Mouse (Mus musculus) retina, embryonic 14.5 days (tissue): ENCODE data around the gene Smndc1.
A peak's percentile ranks its signal among the peaks of the same experiment; 100 is the strongest.
"Not testable (repeated sequence)": the region's sequence is repeated elsewhere in the genome, so short reads cannot be mapped to it uniquely, and the experiment has no call there.

Source experiments
- DNase-seq: peaks from one replicate; pipeline ENCODE4 v3.0.0-alpha.2; 2015; ENCODE audit warnings: low spot score

Smndc1 gene

DNA sequence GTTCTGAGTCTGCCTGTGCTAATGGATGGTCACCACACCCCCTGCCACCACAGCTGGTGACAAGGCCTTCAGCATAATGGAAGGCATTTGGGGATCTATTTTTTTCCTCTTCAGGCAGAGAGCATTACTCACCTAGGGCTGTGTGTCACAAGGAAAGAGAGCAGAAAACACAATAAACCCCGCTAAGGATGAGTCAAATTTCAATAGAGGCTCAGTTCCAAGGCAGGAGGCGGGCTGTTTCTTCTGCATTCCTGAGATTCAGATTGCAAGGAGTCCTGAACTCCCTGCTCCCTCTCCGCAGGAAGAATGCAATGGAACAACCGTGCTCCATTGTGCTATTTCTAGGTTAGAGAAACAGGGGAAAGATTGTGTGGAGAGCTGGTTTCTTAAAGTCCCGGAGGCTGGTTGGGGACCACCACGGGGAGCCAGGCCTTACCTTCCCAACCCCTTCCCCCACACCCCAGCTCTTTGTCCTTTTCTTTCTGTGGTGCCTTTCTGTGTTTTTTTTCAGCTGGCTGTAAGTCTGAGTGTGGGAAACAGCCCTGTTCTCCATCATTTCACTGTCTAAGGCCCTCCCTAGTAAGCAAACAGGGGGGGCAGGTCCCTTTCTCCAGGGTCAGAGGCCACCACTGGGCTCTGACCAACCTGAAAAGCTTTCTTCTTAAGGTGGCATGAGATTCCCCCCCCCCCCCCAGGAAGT, 21.9 kb upstream of the Smndc1 start:
- DNase-seq: no peak

DNA sequence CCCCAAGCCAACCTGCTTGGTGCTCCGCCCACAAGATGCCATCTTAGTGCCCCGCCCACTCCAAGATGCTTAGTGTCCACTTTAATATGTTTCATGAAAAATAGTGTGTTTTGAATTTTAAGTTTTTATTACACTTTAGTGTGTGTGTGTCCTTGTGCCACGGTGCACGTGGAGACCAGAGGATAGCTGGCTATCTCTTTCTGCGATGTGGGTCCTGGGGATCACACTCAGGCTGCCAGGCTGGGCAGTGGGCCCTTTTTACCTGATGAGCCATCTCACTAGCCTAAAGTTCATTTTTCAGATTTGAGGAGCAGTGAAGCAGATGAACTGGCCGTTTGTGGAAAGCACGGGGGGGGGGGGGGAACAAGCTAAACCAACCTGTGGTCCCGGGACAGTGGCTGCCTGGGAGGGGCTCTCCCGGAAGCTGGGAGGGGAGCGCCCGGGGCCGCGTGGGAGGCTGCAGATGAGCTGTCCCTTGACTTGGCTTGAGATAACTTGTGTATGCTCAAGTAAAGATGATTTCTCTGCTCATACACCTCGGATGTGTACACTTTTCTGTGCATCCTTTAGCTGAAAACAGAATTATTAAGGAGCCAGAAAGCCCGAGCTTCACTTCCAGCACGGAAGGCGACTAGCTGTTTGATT, 19.4 kb upstream of the Smndc1 start:
- DNase-seq: no peak

DNA sequence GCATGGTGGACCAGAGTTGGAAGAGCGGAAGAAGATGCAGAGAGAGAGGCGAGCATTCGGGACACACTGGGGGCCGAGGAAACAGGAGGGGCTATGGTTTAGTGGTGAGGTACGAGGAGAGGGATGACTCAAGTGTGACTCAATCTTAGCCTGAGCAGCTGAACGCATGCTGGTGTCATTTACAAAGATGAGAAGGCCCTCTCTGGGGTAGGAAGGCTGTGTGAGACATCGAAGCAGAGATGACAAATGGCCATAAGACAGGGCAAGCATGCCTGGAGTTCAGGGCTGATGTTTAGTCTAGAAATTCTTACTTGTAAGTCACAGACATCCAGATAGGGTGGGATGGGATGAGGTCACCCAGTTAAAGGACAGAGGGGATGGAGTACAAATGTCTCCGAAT, 18.0 kb upstream of the Smndc1 start:
- no peak for DNase-seq

DNA sequence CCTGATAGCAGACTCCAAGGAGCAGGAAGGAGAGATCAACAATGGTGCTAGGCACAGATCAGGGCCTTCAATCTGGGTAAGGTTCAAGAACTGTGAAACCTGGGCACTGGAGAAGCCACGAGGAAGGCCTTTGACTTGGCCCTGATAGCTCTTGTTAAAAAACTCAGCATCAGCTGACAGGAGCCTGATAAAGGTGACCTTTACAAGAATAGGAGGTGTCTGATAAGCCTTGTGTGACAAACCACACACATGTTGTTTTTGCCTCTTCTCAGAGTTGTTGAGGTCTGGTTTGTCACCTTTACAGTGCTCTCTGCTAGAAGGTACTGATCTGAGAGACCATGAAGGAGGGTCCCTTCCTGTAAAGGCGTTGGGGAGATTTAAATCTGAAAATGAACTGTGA, 17.0 kb upstream of the Smndc1 start:
- no peak for DNase-seq

DNA sequence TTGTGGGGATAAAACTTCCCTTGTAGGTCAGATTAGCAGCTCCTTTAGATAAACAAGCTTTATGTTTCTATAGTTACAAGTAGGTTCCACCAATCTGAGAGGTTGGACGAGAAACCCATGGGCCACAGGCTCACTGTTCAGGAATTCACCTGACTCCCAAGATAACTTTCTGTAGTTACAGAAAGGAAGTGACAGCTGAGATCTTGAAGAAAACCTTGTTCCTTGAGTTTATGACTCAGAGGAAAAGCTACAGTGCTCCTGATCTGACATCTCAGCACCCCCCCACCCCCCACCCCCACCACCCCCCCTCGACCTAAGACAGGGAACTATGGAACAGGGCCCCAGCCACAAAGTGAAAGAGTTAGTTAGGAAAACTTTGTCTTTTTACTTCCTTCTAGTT, 15.4 kb upstream of the Smndc1 start:
- DNase-seq: no peak

DNA sequence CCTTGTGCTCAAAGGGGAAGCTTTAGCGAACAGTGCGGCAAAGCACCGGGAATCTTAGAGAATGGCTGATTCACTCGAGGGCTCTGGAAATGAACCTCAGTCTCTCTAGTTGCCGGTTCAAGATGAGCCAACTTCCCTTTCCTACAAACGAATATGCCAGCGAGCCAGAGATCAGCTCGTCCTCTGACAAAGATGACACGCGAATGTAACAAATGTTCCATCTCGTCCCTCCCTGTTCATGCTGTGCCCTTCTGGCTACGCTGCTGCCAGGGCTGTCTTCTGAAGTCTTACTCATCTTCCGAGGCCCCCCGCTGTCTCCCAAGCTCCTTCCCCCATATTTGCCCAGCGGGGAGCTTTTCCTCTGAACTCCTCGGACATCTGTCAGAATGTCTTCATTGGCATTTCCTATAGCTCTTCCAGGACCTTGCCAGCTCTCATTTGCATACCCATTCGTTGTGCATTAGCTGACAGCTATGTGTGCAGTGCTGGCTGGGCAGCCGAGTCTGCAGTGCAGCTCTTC, 14.5 kb upstream of the Smndc1 start:
- no peak for DNase-seq

DNA sequence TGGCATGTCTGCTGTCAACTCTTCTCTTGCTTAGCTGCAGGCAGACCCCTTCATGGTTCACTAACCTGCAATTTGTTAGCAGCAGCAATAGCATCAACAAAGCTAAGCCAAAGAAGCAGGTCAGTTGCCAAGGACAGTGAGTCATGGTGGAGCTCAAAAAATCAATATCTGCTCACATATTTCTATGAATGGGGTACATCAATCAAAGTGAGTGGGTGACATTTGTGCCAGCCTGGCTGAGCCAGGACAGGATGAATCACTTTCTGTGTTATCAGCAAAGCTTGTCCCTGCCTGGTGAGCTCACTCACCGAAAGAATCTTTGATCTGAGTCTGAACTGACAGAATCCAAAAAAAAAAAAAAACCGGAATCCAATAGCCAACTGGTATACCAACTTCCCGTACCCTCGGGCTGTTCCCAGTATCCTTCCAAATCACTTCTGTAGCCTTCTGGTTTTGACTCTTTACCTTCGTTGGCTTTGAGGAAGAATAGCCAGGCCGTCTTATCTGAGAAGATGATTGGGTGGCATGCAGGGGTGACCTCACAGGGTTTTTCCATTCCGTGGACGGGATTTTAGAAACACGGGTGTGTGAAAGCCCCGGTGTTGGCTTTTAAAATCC, 13.9 kb upstream of the Smndc1 start:
- no peak for DNase-seq

DNA sequence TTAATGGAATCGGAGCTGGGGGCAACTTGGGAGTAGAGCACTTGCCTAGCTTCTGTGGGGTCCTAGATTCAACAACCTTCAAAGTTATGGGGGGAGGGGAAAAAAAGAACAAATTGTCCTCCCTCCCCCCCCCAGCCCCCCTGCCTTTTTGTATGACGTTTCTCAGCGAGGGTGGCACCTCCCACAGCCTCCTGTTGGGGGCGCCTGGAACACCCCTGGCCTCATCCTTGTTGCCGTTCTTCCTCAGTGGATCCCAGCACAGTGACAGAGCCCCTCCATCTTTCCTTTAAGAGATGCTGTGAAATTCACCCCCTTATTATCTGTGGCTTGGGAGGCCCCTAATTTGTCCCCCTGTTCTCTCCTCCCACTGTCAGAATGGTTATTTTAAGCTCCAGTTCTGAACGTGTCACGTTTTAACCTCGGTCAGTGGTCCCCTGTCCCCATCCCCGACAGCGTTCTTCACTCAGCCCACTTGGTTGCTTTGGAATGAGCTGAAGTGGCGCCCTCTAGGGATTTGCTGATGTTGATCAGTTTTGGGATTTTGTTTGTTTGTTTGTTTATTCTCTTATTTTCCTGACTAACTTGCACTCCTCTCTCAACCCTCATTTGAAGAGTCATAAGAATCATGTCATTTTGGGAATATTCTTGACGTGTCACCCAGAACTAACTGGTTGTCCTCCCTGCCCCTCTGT, 12.5 kb upstream of the Smndc1 start:
- DNase-seq: no peak

DNA sequence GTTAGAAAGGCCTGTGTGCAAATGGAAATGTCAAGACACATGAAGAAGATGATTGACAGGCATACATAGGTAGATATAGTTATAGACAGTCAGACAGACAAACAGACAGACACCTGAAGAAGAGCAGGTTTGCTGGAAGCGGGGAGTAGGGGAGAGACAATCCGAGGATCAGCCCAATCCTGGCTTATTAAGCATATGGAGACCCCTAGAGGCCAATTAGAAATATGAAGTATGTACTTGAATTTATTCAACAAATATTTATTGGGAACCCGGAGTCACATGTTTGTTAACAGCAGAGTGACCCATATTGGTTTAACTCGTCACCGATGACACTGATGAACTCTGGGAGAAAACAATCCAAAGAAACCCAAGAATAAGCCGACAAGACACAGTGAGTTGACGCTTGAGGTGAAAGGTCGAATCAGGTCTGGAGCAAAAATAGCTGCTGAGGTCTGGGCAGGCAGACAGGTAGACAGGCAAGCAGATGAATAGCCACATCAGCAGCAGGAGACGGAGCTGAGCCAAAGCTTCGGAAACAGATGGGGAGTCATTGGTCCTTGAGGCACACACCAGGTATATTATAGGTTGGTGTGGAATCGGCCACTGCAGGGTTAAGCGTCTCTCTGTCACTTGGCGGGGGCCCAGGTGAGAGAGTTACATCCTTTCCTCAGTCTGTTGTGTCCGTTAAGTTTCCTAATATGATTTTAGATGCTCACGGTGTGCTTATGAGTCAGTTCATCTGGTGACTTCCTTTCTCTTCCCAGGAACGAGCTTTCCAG, 10.1 kb upstream of the Smndc1 start:
- DNase-seq: no peak

DNA sequence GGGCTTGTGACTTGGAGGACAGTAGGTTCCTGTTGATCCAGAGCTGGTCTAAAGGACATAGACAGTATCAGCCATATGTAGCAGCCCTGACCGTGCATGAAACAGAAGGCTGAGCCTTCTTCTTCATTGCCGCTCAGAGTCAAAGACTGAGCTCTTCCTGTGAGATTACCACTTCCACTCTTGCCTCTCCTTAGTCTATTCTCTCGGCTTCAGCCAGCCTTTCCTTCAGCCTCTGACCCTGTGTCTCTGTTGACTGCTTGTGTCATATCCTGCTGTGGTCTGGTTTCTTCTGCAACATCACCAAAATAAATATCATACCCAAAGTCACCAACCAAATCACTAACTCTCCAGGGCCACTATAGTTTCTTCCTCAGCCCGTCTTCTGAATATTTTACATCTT, 8.8 kb upstream of the Smndc1 start:
- DNase-seq: no peak

DNA sequence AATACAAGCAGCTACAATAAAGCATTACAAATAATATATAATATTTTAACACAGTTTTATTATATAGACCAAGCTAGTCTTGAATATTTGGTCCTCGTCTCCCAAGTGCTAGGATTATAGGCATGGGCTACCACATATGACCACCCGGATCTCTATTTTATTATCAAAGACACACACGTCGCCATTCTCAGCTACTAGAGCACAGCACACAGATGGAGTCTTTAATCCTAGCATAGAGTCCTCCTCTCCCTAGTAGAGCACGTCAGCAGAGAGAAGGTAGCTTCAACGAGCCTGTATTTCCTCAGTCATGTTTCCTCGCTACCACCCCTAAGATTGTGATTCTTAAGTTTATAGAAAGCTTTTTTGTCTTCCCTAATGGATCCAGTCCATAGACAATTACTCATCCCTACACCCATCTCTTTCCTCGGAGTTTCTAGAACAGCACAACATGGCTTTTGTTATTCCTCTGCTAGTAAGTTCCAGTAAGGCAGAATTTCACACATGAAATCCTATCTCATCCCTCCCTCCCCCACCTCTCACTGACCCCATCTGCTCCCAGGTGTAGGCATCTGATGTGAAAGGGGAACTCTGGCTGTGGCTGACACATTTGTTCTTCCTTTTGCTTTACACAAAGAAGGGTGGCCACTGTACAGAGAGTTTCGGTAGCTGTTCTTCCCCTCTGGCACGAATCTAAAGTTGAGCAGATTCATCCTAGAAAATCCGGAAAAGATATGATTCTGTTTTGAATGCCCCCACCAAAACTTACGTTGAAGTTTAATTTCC, 7.3 kb upstream of the Smndc1 start:
- no peak for DNase-seq

DNA sequence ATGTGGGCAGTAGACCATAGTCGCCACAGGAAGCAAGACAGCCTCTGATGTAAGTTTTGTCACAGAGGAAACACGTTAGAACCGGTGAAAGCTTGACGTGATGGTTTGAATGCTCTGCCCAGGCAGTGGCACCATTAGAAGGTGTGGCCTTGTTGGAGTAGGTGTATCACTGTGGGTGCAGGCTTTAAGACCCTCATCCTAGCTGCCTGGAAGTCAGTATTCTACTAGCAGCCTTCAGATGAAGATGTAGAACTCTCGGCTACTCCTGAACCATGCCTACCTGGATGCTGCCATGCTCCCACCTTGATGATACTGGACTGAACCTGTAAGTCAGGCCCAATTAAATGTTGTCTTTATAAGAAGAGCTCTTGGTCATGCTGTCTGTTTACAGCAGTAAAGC, 5.4 kb upstream of the Smndc1 start:
- not testable (repeated sequence) for DNase-seq

DNA sequence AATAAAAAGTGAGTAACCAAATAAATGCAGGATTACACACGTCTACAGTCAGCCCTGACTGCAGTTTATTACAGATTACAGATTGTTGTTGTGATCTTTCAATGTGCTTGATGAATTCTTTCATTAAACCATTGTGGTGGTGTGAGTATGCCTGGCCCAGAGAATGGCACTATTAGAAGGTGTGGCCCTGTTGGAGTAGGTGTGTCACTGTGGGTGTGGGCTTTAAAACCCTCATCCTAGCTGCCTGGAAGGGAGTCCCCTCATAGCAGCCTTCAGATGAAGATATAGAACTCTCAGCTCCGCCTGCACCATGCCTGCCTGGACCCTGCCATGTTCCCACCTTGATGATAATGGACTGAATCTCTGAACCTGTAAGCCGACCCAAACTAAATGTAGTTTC, 4.6 kb upstream of the Smndc1 start:
- not testable (repeated sequence) for DNase-seq

DNA sequence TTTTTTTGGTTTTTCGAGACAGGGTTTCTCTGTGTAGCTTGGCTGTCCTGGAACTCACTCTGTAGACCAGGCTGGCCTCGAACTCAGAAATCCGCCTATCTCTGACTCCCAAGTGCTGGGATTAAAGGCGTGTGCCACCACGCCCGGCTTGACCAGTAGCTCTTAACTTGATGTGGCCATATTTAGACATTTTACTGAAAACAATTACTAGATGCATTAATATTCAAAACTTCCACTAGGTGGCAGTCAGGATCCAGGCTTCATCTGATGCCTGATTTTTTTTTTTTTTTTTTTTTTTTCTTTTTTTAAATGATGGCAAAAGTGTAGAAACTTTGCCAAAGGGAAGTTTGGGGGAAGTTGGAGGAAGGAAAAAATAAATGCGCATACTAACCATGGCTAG, 4.2 kb upstream of the Smndc1 start:
- peak; percentile 89 for DNase-seq

DNA sequence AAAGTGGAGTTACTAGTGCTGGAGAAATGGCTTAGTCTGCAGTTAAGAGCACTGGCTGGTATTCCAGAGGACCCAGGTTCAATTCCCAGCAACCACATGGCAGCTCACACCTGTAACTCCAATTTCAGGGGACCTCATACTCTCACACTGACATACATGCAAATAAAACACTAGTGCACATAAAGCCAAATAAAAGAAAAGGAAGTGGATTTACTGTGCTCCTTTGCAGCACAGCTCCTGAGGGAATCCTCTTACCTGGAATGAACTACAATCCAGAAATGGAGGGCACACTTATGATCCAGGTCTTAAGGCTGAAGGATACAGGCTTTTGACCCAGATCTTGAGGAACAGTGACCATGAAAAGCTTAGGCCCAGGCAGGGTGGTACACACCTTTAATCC, 3.3 kb upstream of the Smndc1 start:
- no peak for DNase-seq

DNA sequence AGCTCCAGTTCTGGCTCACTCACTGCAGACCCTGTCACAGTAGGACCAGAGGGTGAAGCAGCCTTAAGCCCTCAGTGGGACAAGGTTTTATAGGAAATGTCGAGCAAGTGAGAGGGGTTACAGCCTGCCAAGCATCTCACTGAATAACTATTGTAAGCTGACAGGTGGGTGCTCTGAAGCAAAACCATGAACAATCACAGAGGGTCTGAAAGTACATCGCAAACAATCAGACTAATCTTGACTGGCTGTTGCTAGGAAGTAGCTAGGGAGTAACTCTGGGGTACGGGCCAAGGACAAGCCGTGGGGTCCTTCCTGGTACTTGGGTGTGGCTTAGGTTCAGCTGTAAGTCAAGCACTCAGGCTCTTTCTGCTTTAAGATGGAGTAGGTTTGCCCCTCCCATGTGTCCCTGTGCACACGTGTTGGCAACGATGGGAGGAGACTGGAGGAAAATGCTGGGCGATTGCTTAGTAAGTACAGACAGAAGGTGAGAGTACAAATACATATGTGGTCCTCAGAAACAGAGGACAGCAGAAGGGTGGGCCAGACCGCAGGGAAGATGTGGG, 2.5 kb upstream of the Smndc1 start:
- no peak for DNase-seq

DNA sequence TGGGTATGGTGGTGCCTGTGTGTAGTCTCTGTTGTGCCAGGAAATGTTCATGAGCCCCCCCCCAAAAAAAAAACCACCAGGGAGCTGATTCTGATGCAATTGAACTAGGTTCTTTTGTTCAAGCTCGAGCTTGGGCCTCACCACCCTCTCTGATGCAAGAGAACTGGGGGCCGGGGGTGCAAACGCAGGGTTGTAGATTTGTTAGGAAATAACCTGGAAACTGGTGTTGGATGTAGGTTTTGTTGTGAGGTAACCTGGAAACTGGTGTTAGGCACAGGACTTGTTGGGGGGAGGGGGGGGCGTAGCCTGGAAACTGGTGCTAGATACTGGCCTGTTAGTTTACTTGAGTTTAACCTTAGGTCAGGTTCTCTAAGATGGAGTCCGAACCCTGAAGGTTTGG, 1.4 kb upstream of the Smndc1 start:
- DNase-seq: no peak

DNA sequence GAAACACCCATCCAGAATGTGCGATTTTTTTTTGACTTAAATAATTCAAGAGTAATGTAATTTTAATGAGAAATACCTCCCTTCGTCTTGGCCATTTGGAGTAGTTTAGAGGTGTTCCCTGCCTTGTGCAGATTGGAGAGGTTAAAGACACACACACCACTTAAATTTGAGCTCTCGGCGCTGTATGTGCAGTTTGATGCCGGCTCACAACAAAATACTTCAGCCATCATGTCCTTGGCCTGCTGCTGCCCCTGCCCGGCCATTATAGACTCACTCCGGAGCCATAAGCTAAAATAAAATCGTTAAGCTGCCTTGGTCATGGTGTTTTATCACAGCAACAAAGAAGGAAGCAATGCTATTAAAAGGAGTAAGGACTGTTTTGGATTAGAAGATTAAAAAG, 1.0 kb upstream of the Smndc1 start:
- no peak for DNase-seq

DNA sequence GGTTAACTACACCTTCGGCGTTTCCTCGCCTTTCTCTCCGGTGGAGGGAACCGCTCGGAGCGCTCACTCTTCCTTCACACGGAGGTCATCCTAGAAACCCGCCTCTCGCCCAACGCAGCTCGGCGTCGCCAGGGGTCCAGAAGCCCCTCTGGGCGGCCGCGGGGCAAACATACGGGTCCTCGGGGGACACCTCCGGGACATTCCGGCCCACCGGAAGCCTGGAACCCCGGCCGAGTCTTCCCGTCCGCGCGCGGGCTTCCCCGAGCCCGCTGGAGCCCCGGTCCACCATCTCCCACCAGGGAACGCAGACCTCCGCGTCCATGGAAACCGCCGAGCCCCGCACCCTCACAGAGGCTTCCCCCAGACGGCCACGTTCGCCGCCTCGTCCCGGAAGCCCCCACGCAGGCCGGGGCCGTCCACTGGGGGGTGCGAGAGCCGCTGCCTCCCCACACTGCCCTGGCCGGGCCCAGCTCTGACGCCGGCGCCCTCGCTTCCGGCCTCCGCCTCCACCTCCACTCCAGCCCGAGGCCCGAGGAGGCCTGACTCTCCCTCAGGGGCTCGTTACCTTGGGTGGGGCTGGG, 437 bp downstream of the Smndc1 start:
- DNase-seq: peak; percentile 63

DNA sequence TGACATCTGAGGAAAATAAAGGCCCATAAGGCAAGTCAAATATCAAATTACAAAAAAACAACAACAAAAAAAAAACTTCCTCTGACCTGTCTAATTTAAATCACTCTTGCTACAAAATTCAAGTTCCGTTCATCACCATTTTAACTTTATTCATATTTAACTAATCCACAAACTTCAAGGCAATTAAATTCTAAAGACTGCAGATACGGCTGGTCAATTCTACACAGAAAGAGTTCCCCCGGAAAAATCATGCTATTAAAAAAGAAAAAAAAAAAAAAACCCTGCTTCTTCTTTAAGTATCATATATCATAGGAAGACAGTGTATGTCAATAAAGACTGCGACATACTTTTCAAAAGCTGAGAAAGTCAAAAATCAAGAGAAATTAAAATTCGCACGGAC, 961 bp downstream of the Smndc1 start:
- no peak for DNase-seq

DNA sequence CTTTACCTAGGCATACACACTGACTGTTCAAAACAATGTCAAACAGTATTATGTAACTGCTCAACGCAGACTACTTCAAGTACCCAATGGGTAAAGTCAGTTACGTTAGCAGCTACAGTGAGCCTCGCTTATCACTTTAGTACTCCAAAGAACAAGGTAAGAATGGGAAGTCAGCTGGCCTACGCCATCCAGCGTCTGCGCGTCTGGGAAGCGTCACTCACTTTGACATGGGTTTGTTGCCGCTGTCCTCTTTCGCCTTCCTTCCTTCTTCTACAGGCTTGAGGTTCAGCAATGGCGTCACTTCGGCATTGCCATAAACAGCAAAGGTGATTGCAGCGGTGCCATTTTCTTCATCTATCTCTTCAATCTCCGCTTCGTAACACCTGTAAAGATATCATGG, 7.0 kb downstream of the Smndc1 start:
- DNase-seq: no peak
